Mouse (Mus musculus): Measurements from ENCODE around the gene B4galnt2. TPM values are rescaled to one million over a fixed set of nuclear protein-coding genes. Genes with fewer than 3 reads are reported as not detected.

The B4galnt2 gene
- not detected in 2 replicates for total RNA-seq (2014; rRNA removed)
- not detected in 2 replicates for polyA plus RNA-seq (2015; fragmentation: Nextera tagmentation; extraction: Ambion mirVana)

DNA sequence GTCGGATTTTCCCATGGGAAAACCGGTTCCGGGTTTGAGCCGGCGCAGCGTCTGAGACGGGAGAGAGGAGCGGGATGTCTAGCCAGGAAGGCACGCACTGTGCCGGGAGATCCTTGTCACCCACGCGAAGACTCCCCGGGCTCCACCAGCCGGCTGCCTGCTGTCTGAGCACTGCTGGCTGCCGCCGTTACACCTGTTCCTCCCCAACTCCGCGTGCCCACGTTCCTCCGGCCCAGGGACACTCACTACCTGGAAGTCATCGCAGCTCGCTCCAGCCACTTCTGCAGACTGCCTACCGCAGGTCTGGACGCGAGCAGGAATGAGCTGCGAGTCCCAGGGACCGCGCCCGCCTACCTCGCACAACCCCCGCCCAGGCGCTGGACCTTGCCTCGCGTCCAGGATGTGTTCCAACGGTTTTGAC lies at the start of gene B4galnt2:
TSS of gene B4galnt2 (minus strand) at position 321 of the 421 bp plus-strand sequence.
- Histone ChIP-seq H3K27ac (no peak within 1 kb of the TSS), H3K4me1 (ENCODE audit: insufficient read depth, low read length) (peaks cover 3% of the 10 kb centered on the region; the same call in 1 of the 2 replicates), H3K9me3 (ENCODE audit: low read length) (no peaks in the 10 kb centered on the region), H3K4me2 (ENCODE audit: low read depth, low read length) (peak within 1 kb of the TSS; percentile 14), H3K27me3 (ENCODE audit: insufficient read depth, low read length) (peaks cover 55% of the 10 kb centered on the region), H3K4me3 (ENCODE audit: low read length) (0 out of 2 replicates have a peak within 1 kb of the TSS, but pooled peaks have one; percentile 2), H3K9ac (replicated peaks; ENCODE audit: low read length) (no peak within 1 kb of the TSS), H3K36me3 (ENCODE audit: insufficient read depth, low read length) (no peaks in the 10 kb centered on the region)
- ATAC-seq (no peak), DNase-seq (ENCODE audit: low spot score) (no peak)
- TF ChIP-seq CTCF (IDR thresholded peaks at IDR 0.05; ENCODE audit: low read depth) = no peak
- WGBS = under 1% methylated on average over 35 of the region's 35 CpGs

DNA sequence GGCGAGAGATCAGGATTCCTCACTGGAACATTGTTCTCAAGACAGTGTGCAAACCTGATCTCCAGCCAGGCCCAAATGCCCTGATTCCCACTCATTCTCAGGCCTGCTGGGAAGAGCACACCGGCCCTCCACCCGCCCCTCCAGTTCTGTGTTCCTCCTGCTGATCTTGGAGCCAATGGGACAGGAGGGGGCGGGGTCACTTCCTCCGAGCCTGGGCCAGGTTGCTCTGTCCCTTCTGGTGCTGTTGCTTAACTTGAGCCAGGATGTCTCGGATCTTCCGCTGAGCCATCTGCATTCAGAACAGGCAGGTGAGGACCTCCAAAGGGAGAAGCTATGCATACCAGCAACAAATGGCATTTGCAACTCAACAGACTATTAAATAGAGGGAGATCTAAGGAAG lies 48.6 kb upstream of the B4galnt2 start:
- H3K27me3 ChIP-seq (ENCODE audit: insufficient read depth, low read length) = no peaks in the 10 kb centered on the region
- WGBS = 67% methylated on average over 7 of the region's 7 CpGs
- DNase-seq (ENCODE audit: low spot score) (no peak), ATAC-seq (no peak)
- no peaks in the 10 kb centered on the region for H3K4me1 ChIP-seq (ENCODE audit: insufficient read depth, low read length)
- peaks cover 19% of the 10 kb centered on the region for H3K36me3 ChIP-seq (ENCODE audit: insufficient read depth, low read length)
- no peak overlapping the region for H3K27ac ChIP-seq
- no peak overlapping the region for H3K9ac ChIP-seq (replicated peaks; ENCODE audit: low read length)
- H3K4me2 ChIP-seq (ENCODE audit: low read depth, low read length) = no peak overlapping the region
- no peaks in the 10 kb centered on the region for H3K9me3 ChIP-seq (ENCODE audit: low read length)
- no peak for TF ChIP-seq CTCF (IDR thresholded peaks at IDR 0.05; ENCODE audit: low read depth)
- H3K4me3 ChIP-seq (ENCODE audit: low read length) = no peak overlapping the region

DNA sequence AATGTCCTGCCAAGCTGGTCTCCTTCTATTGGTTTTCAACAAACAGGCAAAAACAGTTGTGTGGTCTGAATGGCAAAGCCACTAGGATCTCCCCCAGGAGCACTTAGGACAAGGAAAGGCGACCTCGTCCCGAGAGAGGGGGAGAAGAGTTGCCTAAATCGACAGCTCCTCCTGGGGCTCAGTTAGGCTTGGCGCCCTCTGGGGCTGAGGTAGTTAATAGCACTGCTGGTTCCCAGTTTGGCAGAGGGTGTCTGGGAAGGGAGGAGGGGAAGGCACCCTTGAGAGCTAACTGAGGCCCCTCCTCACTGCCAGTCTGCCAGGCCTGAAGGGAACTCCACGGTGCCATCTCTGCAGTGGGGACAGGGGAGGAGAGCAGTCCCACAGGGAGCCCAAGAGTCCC lies 44.5 kb upstream of the B4galnt2 start:
- H3K9me3 ChIP-seq (ENCODE audit: low read length) = no peaks in the 10 kb centered on the region
- no peak overlapping the region for H3K9ac ChIP-seq (replicated peaks; ENCODE audit: low read length)
- DNase-seq (ENCODE audit: low spot score) (no peak), ATAC-seq (no peak)
- WGBS = 72% methylated on average over 6 of the region's 6 CpGs
- H3K27ac ChIP-seq = no peak overlapping the region
- H3K36me3 ChIP-seq (ENCODE audit: insufficient read depth, low read length) = no peaks in the 10 kb centered on the region
- H3K4me2 ChIP-seq (ENCODE audit: low read depth, low read length) = no peak overlapping the region
- no peak for TF ChIP-seq CTCF (IDR thresholded peaks at IDR 0.05; ENCODE audit: low read depth)
- no peaks in the 10 kb centered on the region for H3K4me1 ChIP-seq (ENCODE audit: insufficient read depth, low read length)
- no peaks in the 10 kb centered on the region for H3K27me3 ChIP-seq (ENCODE audit: insufficient read depth, low read length)
- no peak overlapping the region for H3K4me3 ChIP-seq (ENCODE audit: low read length)

GRCm38 (mm10) chr11:95958251-95958650 lies 43.6 kb upstream of the B4galnt2 start:
- WGBS = 73% methylated on average over 9 of the region's 9 CpGs
- Histone ChIP-seq H3K4me3 (ENCODE audit: low read length) (no peak overlapping the region), H3K4me1 (ENCODE audit: insufficient read depth, low read length) (no peaks in the 10 kb centered on the region), H3K9ac (replicated peaks; ENCODE audit: low read length) (no peak overlapping the region), H3K27ac (no peak overlapping the region), H3K9me3 (ENCODE audit: low read length) (no peaks in the 10 kb centered on the region), H3K27me3 (ENCODE audit: insufficient read depth, low read length) (no peaks in the 10 kb centered on the region), H3K4me2 (ENCODE audit: low read depth, low read length) (no peak overlapping the region), H3K36me3 (ENCODE audit: insufficient read depth, low read length) (no peaks in the 10 kb centered on the region)
- no peak for ATAC-seq
- no peak for DNase-seq (ENCODE audit: low spot score)
- TF ChIP-seq CTCF (IDR thresholded peaks at IDR 0.05; ENCODE audit: low read depth) = no peak

GRCm38 (mm10) chr11:95957407-95957806 lies 42.7 kb upstream of the B4galnt2 start:
- no peaks in the 10 kb centered on the region for H3K36me3 ChIP-seq (ENCODE audit: insufficient read depth, low read length)
- WGBS = 62% methylated on average over 7 of the region's 7 CpGs
- ATAC-seq = no peak
- peak; percentile 41; the same call in 1 of the 2 replicates for TF ChIP-seq CTCF (IDR thresholded peaks at IDR 0.05; ENCODE audit: low read depth)
- peak overlapping the region; percentile 16 for H3K4me3 ChIP-seq (ENCODE audit: low read length)
- no peak overlapping the region for H3K9ac ChIP-seq (replicated peaks; ENCODE audit: low read length)
- no peaks in the 10 kb centered on the region for H3K27me3 ChIP-seq (ENCODE audit: insufficient read depth, low read length)
- H3K4me2 ChIP-seq (ENCODE audit: low read depth, low read length) = peak overlapping the region; percentile 35
- H3K27ac ChIP-seq = no peak overlapping the region
- no peaks in the 10 kb centered on the region for H3K4me1 ChIP-seq (ENCODE audit: insufficient read depth, low read length)
- peak; percentile 45 for DNase-seq (ENCODE audit: low spot score)
- no peaks in the 10 kb centered on the region for H3K9me3 ChIP-seq (ENCODE audit: low read length)

GRCm38 (mm10) chr11:95953313-95953712 lies 38.6 kb upstream of the B4galnt2 start:
- ATAC-seq = no peak
- no peak for TF ChIP-seq CTCF (IDR thresholded peaks at IDR 0.05; ENCODE audit: low read depth)
- Histone ChIP-seq H3K9ac (replicated peaks; ENCODE audit: low read length) (no peak overlapping the region), H3K9me3 (ENCODE audit: low read length) (no peaks in the 10 kb centered on the region), H3K4me3 (ENCODE audit: low read length) (no peak overlapping the region), H3K36me3 (ENCODE audit: insufficient read depth, low read length) (no peaks in the 10 kb centered on the region), H3K4me1 (ENCODE audit: insufficient read depth, low read length) (no peaks in the 10 kb centered on the region), H3K27me3 (ENCODE audit: insufficient read depth, low read length) (no peaks in the 10 kb centered on the region), H3K4me2 (ENCODE audit: low read depth, low read length) (no peak overlapping the region), H3K27ac (no peak overlapping the region)
- WGBS = 93% methylated on average over 5 of the region's 5 CpGs
- DNase-seq (ENCODE audit: low spot score) = no peak

DNA sequence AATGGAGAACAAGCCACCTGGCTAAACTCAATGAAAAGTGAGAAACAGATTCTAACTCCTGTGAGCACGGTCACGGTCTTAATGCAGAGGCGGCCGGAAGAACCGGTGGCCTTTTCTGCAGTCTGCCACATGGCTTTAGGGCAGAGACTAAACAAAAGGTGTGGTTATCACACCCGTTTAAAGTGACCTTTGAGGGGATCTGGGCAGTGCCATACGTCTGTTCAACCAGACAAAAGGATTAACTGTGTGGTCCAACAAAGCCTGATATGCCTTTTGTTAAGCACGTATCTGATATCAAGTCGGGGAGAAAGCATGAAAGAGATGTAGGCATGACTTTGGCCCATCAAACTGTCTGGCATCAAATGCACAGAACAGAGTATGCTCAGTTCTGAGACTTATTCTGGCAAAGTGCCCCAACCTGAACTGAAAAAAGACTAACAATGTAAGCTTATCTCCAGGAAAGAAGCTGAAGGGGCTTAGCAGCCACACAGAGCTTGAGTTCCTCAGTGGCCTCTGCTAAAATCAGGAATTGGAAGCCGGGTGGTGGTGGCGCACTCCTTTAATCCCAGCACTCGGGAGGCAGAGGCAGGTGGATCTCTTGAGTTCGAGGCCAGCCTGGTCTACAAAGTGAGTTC lies 31.3 kb upstream of the B4galnt2 start:
- Histone ChIP-seq H3K4me2 (ENCODE audit: low read depth, low read length) (no peak overlapping the region), H3K9ac (replicated peaks; ENCODE audit: low read length) (no peak overlapping the region), H3K27ac (no peak overlapping the region), H3K9me3 (ENCODE audit: low read length) (no peaks in the 10 kb centered on the region), H3K36me3 (ENCODE audit: insufficient read depth, low read length) (no peaks in the 10 kb centered on the region), H3K4me1 (ENCODE audit: insufficient read depth, low read length) (no peaks in the 10 kb centered on the region), H3K27me3 (ENCODE audit: insufficient read depth, low read length) (no peaks in the 10 kb centered on the region), H3K4me3 (ENCODE audit: low read length) (no peak overlapping the region)
- no peak for ATAC-seq
- 56% methylated on average over 13 of the region's 13 CpGs for WGBS
- no peak for DNase-seq (ENCODE audit: low spot score)
- no peak for TF ChIP-seq CTCF (IDR thresholded peaks at IDR 0.05; ENCODE audit: low read depth)

Measured in hindbrain, postnatal 0 days (tissue).